Mouse (Mus musculus): ENCODE measurements at regions not wholly inside any gene's neighbourhood (a gene's known extent, or its start where the extent isn't known, plus 50 kb on each side); places are given as distances from the start of the nearest gene placed in this dataset.
"Not testable (repeated sequence)": the region's sequence is repeated elsewhere in the genome, so short reads cannot be mapped to it uniquely, and the experiment has no call there.

GRCm38 (mm10) chr12:96922752-96923151 is 1230.7 kb downstream of the Flrt2 start:
- intact Hi-C loops (cut with DNase I) = not testable (repeated sequence)
- peak; percentile 4 to 6 for DNase-seq (ENCODE audit: low spot score in 2 of 2)
